Mouse (Mus musculus): ENCODE measurements around the gene Drc7.

GRCm38 (mm10) chr8:95037106-95037925 lies 17.6 kb upstream of the Drc7 start:
- no peak for TF ChIP-seq CTCF (IDR thresholded peaks at IDR 0.05; ENCODE audit: low read depth)
- TF ChIP-seq EP300 (IDR thresholded peaks at IDR 0.05; ENCODE audit: low read depth): no peak

Measured in liver, embryonic 14.5 days (tissue).